Mouse (Mus musculus): ENCODE measurements around the gene Rad51b.

Rad51b gene

DNA sequence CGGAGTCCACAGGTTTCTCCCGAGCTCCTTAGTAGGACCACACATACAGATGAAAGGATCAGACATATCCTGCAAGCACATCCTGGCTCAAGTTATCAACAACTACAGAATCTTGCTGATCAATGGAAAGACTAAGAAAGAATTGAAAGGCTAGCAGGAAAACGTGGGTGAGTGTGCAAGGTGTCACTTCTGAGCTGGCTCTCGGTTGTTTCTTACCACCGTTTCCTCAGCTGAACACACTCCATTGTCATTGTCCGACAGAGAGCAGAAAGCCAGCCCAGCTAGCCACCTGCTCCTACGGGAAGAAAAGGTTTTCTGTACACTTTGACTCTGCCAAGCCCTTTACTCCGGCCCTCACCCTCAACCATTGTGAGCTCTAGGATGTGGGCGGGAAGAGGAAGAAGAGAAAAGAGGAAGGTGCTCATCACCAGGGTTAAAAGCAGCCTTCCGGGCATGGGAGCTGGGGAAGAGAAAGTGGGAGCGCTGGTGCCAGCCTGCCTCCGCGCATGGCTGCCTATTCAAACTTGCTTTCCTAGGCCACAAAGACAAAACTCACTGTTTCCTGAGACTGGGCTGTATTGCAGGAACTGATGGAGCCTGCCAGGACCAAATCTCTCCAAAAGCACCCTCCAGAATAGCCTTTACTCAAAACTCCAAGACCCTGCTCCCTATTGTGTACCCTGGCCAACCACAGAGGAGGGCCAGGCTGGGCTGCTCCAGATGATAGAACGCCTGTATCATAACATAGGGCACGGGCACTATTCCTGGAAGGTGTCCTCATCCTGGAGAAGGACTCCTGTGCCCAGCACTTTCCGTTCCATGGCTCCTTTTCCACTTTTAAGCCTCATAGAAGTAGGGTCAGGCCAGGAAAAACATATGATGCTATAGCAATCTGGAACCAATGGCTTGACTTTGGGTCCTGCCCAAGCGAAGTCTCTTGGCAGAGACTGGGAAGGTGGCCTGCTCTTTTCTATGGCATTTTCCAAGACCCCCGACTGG lies 500.0 kb downstream of the Rad51b start:
- no peak for DNase-seq (ENCODE audit: low spot score in 2 of 2)

GRCm38 (mm10) chr12:79798488-79798887 lies 501.4 kb downstream of the Rad51b start:
- no peak for DNase-seq (ENCODE audit: low spot score in 2 of 2)

DNA sequence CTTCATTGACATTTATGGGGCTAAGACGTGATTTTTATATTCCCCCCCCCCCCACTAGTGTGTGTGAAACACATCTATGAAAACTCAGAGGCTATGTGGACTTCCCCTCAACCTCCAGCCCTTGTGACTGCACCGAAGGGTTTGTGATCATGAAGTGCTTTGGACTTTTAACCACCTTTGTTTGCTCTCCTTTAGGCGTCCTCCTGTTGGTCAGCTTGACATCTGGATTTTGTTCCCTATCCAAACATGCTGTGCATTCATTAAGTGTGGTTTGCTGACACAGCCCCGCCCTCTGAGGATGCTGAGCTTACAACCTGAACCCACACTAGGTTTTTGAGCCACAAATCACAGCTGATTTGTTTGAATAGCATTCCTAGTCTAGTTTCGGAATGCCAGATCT lies 502.3 kb downstream of the Rad51b start:
- no peak for DNase-seq (ENCODE audit: low spot score in 2 of 2)

- no peak for DNase-seq (ENCODE audit: low spot score in 2 of 2)
These were observed 506.6 kb downstream of the Rad51b start for GRCm38 (mm10) chr12:79803670-79804069.

- DNase-seq (ENCODE audit: low spot score in 2 of 2) = no peak
These were observed 507.9 kb downstream of the Rad51b start for GRCm38 (mm10) chr12:79804776-79805524.

- DNase-seq (ENCODE audit: low spot score in 2 of 2) = no peak
These were observed 509.9 kb downstream of the Rad51b start for GRCm38 (mm10) chr12:79806990-79807389.

- no peak for DNase-seq (ENCODE audit: low spot score in 2 of 2)
These were observed 510.3 kb downstream of the Rad51b start for GRCm38 (mm10) chr12:79807410-79807847.

GRCm38 (mm10) chr12:79807938-79808401 lies 510.9 kb downstream of the Rad51b start:
- no peak for DNase-seq (ENCODE audit: low spot score in 2 of 2)

DNA sequence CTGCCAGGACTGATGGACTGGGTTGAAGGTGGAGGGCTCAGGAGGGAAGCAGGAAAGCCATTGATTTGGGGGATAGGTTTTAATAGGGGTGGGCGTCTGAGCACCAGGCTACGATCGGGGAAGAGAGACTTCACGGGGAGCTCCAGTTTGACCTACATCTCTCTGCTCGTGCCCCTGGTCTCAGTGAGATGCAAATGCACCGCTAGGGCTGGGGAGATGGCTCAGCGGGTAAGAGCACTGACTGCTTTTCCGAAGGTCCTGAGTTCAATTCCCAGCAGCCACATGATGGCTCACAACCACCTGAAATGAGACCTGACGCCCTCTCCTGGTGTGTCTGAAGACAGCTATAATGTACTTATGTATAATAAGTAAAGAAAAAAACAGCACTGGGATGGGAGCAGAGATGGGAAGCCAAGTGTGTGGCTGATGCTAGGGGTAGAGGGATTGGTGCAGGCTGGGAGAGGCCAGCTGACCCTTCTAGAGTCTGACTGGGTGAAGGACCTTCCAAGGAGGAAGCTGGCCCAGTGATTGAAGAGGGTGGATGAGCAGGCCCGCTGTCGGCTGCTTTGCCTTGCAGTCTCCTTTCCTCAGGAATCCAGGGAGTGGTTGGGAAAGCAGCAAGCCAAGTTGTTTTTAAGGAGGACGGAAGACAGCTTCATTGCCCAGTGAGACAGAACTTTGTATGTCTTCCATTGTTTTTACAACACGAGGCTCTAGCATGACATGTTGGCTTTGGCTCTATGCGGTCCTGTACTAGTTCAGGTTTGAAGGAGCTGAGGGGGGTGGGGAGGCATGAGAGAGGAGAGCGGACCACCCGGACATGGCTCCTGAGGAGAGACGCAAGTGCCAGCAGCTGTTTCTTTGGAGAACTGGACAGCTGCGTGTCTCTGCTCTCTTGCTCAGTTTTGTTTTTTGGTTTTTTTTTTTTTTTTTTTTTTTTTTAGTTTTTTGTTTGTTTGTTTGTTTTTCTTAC lies 511.6 kb downstream of the Rad51b start:
- no peak for DNase-seq (ENCODE audit: low spot score in 2 of 2)

GRCm38 (mm10) chr12:79809518-79809917 lies 512.4 kb downstream of the Rad51b start:
- DNase-seq (ENCODE audit: low spot score in 2 of 2) = no peak

DNA sequence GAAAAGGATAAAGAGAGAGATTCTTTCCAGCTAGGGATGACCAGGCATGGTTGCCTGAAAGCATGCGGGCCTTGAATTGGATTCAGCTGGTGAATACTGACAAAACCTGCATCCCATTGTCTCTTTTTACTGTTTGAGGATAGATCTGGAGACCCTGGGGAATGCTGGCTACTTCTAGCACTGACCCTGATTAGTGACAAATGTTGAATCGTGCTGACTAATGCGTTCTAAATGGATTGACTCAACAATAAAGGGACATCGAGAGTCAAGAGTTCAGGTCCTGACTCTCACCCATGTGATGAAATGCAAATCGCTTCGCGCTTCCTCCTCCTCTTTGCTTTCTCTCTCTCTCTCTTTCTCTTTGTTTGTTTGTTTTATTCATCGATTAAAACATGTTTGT lies 515.3 kb downstream of the Rad51b start:
- no peak for DNase-seq (ENCODE audit: low spot score in 2 of 2)

DNA sequence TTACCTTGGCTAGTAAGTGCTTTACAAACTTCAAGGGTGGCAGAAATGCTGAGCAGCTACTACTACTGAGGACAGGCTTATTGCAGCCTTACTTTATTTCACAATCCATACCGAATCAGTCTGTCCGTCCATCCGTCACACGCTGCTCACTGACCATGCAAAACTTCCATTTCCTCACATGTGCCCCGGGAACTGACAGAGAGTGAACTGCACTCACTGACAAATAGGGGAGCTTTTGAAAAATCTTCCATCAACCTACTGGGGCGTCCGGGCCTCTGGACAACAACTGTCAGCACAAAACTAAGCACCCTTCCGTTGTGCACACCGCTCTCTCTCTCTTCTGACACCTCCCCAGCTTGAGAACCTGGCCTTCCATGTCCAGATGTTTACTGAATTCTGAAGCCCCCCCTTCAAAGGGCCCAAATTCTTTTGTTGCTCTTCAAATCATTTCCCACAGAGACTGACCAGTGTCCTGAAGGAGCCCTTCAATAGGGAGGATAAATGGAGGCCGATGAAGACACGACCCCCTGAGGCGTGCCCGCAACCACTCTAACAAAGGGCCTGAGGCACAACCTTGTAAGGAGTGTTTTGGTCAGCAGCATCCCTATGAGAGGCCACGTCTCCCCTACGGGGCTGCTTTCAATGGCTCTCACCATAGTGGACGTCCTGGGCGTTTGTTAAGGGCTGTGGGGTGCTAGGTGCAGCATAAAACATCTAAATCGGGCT lies 515.9 kb downstream of the Rad51b start:
- no peak for DNase-seq (ENCODE audit: low spot score in 2 of 2)

DNA sequence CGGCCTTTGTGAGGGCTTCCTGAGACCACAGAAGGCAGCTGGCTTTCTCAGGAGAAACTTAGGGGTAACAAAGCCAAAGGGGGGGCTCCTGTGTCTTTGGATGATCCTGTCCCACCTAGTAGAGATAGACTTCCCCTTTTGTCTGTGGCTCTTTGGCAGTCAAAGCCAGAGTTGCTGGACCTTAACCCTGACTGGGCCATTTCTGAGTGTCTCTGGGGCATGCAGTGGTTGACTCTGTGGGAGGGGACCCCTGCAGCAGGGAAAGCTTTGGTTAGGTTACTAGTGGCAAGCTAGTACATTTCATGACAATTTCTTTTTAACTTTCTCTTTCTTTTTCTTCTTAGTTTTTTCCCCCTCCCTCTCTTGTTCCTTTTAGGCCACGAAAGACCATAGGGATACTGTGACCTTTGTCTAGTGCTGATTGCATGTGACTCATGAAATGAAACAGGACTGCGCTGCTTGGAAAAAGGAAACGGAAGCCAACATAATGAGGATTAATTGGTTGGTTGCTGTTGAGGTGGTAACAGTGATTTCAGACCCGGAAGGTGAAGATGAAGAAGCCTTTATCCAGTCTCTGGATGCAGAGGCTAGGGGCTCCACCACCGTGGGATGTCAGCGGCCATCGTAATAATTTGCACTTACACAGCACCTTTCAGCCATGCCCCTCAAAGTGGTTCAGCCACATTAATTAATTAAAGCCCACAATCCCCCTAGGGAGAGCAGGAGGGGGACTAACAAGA lies 516.7 kb downstream of the Rad51b start:
- DNase-seq (ENCODE audit: low spot score in 2 of 2) = no peak

- no peak for DNase-seq (ENCODE audit: low spot score in 2 of 2)
These were observed 517.4 kb downstream of the Rad51b start for GRCm38 (mm10) chr12:79814312-79815091.

DNA sequence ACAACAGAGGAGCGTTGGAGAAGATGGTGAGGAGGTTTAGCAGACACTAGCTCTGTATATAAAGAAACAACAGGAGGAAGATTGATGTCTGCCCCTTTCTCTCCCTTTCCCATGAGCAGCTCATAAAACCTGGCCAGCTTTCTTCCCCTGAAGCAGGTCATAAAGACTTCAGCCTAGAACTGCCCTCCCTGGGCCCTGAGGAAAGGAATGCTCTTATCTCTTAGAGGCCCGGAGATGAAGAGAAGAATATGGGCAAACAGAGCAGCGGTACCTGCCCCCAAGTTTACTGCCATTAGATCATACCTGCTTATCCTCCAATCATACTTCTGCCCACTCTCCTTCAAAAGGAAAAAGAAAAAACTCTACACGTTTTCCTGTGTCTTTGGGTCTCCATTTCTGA lies 519.2 kb downstream of the Rad51b start:
- DNase-seq (ENCODE audit: low spot score in 2 of 2) = no peak

DNA sequence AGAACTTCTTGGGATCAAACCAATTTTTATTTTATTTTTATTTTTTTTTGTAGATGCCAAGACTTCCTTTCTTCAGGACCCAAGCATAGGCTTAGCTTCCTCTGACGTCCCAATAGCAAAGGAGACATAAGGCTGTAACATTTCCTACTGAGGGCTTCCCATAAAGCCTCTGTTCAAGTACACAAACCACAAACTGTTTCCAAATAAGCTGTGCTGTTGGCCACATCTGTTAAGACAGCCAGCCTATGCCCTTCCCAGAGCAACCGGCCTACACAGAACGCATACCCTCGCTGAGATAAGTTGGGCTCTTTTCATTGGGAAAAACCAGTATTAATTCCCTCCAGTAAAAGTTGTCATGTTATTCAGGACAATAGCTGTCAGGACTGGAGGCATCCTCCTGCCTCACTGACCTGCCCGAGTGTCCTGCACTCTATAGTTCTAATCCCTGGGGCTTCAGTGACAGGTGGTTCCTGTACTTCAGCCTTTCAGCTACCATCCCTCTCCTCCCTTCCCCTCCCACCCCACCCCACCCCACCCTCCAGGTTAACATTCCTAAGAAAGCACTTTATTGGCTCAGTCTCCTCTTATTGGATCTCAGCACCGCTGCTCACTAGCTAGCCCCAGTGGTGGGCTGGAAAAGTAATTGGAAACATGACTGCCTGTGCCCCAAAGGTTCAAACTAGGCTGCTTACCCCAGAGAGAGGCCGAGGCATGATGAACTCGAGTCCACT lies 523.3 kb downstream of the Rad51b start:
- no peak for DNase-seq (ENCODE audit: low spot score in 2 of 2)

DNA sequence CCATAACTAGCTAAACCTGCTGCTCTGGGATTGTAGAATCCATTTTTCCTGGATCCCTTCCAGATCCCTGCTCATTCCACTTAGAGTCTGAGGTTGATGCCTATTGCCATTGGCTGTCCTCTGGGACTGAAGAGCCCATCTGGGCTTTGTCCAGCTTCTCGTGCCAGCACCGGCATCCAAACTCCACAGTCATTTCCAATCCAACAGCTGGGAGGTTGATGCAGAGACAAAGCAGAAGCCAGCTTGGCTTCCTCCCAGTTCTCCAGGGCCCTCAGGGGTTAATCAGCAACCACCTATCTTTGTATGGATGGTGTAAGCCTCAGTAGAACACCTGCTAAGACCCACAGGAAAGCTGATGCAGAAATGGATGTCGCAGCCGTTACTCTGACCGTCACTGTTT lies 524.8 kb downstream of the Rad51b start:
- peak in 1 of 2 experiments; percentile 75 for DNase-seq (ENCODE audit: low spot score in 2 of 2)

DNA sequence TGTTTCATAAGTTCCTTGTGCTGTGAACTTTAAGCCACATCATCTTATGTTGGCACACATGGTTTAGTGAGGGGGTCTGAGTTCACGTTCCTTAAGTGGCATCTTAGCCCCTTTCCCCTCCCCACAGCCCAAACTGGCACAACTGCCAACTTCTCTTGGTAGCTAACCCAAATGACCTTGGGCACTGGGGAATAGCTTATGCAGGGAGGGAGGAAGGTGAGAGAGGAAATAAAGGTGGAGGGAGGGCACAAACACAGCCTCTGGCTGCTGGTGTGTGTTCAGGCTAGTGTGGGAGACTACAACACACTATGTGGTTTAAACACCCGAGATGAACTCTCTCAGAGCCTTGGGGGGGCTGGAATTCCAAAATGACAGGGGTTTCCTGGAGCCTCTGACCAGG lies 525.3 kb downstream of the Rad51b start:
- no peak for DNase-seq (ENCODE audit: low spot score in 2 of 2)

Measured in cerebellum, postnatal 4 days (tissue).